Mouse (Mus musculus): ENCODE measurements around the gene 2900026A02Rik.
"Not testable (repeated sequence)": the region's sequence is repeated elsewhere in the genome, so short reads cannot be mapped to it uniquely, and the experiment has no call there.

Gene 2900026A02Rik

GRCm38 (mm10) chr5:113122326-113123054 is 98.5 kb downstream of the 2900026A02Rik start:
- no peak for DNase-seq (ENCODE audit: low spot score in 2 of 2)

- no peak for DNase-seq (ENCODE audit: low spot score in 2 of 2)
Observed at GRCm38 (mm10) chr5:113121591-113121875, 99.5 kb downstream of the 2900026A02Rik start.

- no peak for DNase-seq (ENCODE audit: low spot score in 2 of 2)
Observed at GRCm38 (mm10) chr5:113120741-113121590, 100.1 kb downstream of the 2900026A02Rik start.

- peak in 1 of 2 experiments; percentile 47 for DNase-seq (ENCODE audit: low spot score in 2 of 2)
Observed at GRCm38 (mm10) chr5:113119861-113120465, 101.1 kb downstream of the 2900026A02Rik start.

- DNase-seq (ENCODE audit: low spot score in 2 of 2): no peak
Observed at GRCm38 (mm10) chr5:113119291-113119690, 101.7 kb downstream of the 2900026A02Rik start.

GRCm38 (mm10) chr5:113118695-113119094 is 102.3 kb downstream of the 2900026A02Rik start:
- DNase-seq (ENCODE audit: low spot score in 2 of 2): no peak

- DNase-seq (ENCODE audit: low spot score in 2 of 2): no peak
Observed at GRCm38 (mm10) chr5:113117361-113117760, 103.7 kb downstream of the 2900026A02Rik start.

- no peak for DNase-seq (ENCODE audit: low spot score in 2 of 2)
Observed at GRCm38 (mm10) chr5:113115896-113116295, 105.1 kb downstream of the 2900026A02Rik start.

GRCm38 (mm10) chr5:113114264-113115225 is 106.5 kb downstream of the 2900026A02Rik start:
- DNase-seq (ENCODE audit: low spot score in 2 of 2): no peak

- DNase-seq (ENCODE audit: low spot score in 2 of 2): no peak
Observed at GRCm38 (mm10) chr5:113113120-113113519, 107.9 kb downstream of the 2900026A02Rik start.

- no peak for DNase-seq (ENCODE audit: low spot score in 2 of 2)
Observed at GRCm38 (mm10) chr5:113111336-113111735, 109.7 kb downstream of the 2900026A02Rik start.

- DNase-seq (ENCODE audit: low spot score in 2 of 2): no peak
Observed at GRCm38 (mm10) chr5:113110929-113111328, 110.1 kb downstream of the 2900026A02Rik start.

- DNase-seq (ENCODE audit: low spot score in 2 of 2): not testable (repeated sequence)
Observed at GRCm38 (mm10) chr5:113109651-113110050, 111.4 kb downstream of the 2900026A02Rik start.

GRCm38 (mm10) chr5:113108165-113108764 is 112.8 kb downstream of the 2900026A02Rik start:
- DNase-seq (ENCODE audit: low spot score in 2 of 2): no peak

GRCm38 (mm10) chr5:113107709-113108108 is 113.3 kb downstream of the 2900026A02Rik start:
- DNase-seq (ENCODE audit: low spot score in 2 of 2): no peak

- DNase-seq (ENCODE audit: low spot score in 2 of 2): no peak
Observed at GRCm38 (mm10) chr5:113106594-113106993, 114.4 kb downstream of the 2900026A02Rik start.

- no peak for DNase-seq (ENCODE audit: low spot score in 2 of 2)
Observed at GRCm38 (mm10) chr5:113105481-113105880, 115.6 kb downstream of the 2900026A02Rik start.

GRCm38 (mm10) chr5:113105035-113105434 is 116.0 kb downstream of the 2900026A02Rik start:
- no peak for DNase-seq (ENCODE audit: low spot score in 2 of 2)

- no peak for DNase-seq (ENCODE audit: low spot score in 2 of 2)
Observed at GRCm38 (mm10) chr5:113102455-113102854, 118.6 kb downstream of the 2900026A02Rik start.

- no peak for DNase-seq (ENCODE audit: low spot score in 2 of 2)
Observed at GRCm38 (mm10) chr5:113101457-113101856, 119.6 kb downstream of the 2900026A02Rik start.

- no peak for DNase-seq (ENCODE audit: low spot score in 2 of 2)
Observed at GRCm38 (mm10) chr5:113100422-113100821, 120.6 kb downstream of the 2900026A02Rik start.

Measured in frontal cortex, postnatal 25 days (tissue).